Mouse (Mus musculus) 416B (cell line): ENCODE data around the gene Keg1.

ENCODE experiments used
- DNase-seq: peaks from one replicate; pipeline ENCODE4 v3.0.0; 2011; ENCODE audit warnings: low read depth

The Keg1 gene

GRCm38 (mm10) chr19:12765308-12765707 is 69.7 kb downstream of the Keg1 start, which contains the start of gene Cntf:
Cntf (minus strand) TSS chr19:12765632.
- no peak for DNase-seq
